Mouse (Mus musculus): ENCODE data around the gene Hist3h2a. TPM values are rescaled to one million over a fixed set of nuclear protein-coding genes. Genes with fewer than 3 reads are reported as not detected.

Hist3h2a gene
- polyA plus RNA-seq, 1 experiment from 2014 or later, result 80.7 TPM

GRCm38 (mm10) chr11:58970831-58971530 is 16.5 kb downstream of the Hist3h2a start:
- Histone ChIP-seq H3K4me1 (ENCODE audit: control insufficient read depth, insufficient read depth, low read length) (peaks cover 6% of the 10 kb centered on the region; the same call in 1 of the 2 replicates), H3K9ac (replicated peaks; ENCODE audit: low read depth, low read length) (no peak overlapping the region), H3K4me2 (ENCODE audit: low read depth, low read length) (no peak overlapping the region), H3K27ac (ENCODE audit: low read depth, low read length) (no peak overlapping the region), H3K4me3 (ENCODE audit: low read depth, low read length) (no peak overlapping the region), H3K36me3 (ENCODE audit: control insufficient read depth, insufficient read depth, low read length) (no peaks in the 10 kb centered on the region; the same call in 1 of the 2 replicates), H3K9me3 (ENCODE audit: control insufficient read depth, low read length) (no peaks in the 10 kb centered on the region), H3K27me3 (ENCODE audit: control insufficient read depth, insufficient read depth, low read length) (no peaks in the 10 kb centered on the region)
- ATAC-seq (ENCODE audit: low read depth), result no peak
- WGBS, result 90% methylated on average over 21 of the region's 21 CpGs

GRCm38 (mm10) chr11:58971796-58972195 is 17.3 kb downstream of the Hist3h2a start:
- no peaks in the 10 kb centered on the region; the same call in 1 of the 2 replicates for H3K36me3 ChIP-seq (ENCODE audit: control insufficient read depth, insufficient read depth, low read length)
- no peak overlapping the region for H3K4me2 ChIP-seq (ENCODE audit: low read depth, low read length)
- no peak for ATAC-seq (ENCODE audit: low read depth)
- 96% methylated on average over 3 of the region's 3 CpGs for WGBS
- H3K27me3 ChIP-seq (ENCODE audit: control insufficient read depth, insufficient read depth, low read length), result no peaks in the 10 kb centered on the region
- H3K4me3 ChIP-seq (ENCODE audit: low read depth, low read length), result no peak overlapping the region
- H3K4me1 ChIP-seq (ENCODE audit: control insufficient read depth, insufficient read depth, low read length), result peaks cover 6% of the 10 kb centered on the region
- no peaks in the 10 kb centered on the region for H3K9me3 ChIP-seq (ENCODE audit: control insufficient read depth, low read length)
- H3K9ac ChIP-seq (replicated peaks; ENCODE audit: low read depth, low read length), result no peak overlapping the region
- no peak overlapping the region for H3K27ac ChIP-seq (ENCODE audit: low read depth, low read length)

- 95% methylated on average over 3 of the region's 3 CpGs for WGBS
Measured at GRCm38 (mm10) chr11:58974414-58974813, 19.9 kb downstream of the Hist3h2a start.

GRCm38 (mm10) chr11:58977150-58977549 is 22.7 kb downstream of the Hist3h2a start:
- no peaks in the 10 kb centered on the region for H3K27me3 ChIP-seq (ENCODE audit: control insufficient read depth, insufficient read depth, low read length)
- no peaks in the 10 kb centered on the region for H3K9me3 ChIP-seq (ENCODE audit: control insufficient read depth, low read length)
- peak overlapping the region; percentile 98 for H3K4me3 ChIP-seq (ENCODE audit: low read depth, low read length)
- ATAC-seq (ENCODE audit: low read depth), result no peak
- under 1% methylated on average over 29 of the region's 29 CpGs for WGBS
- peak overlapping the region; percentile 80 for H3K9ac ChIP-seq (replicated peaks; ENCODE audit: low read depth, low read length)
- H3K4me2 ChIP-seq (ENCODE audit: low read depth, low read length), result peak overlapping the region; percentile 100
- peaks cover 28% of the 10 kb centered on the region for H3K4me1 ChIP-seq (ENCODE audit: control insufficient read depth, insufficient read depth, low read length)
- H3K27ac ChIP-seq (ENCODE audit: low read depth, low read length), result 0 out of 2 replicates have a peak overlapping the region, but pooled peaks have one; percentile 22
- peaks cover 3% of the 10 kb centered on the region; the same call in 1 of the 2 replicates for H3K36me3 ChIP-seq (ENCODE audit: control insufficient read depth, insufficient read depth, low read length)

More at GRCm38 (mm10) chr11:58974414-58974813, 19.9 kb downstream of the Hist3h2a start:
- Histone ChIP-seq H3K36me3 (ENCODE audit: control insufficient read depth, insufficient read depth, low read length) (no peaks in the 10 kb centered on the region), H3K27ac (ENCODE audit: low read depth, low read length) (no peak overlapping the region), H3K4me2 (ENCODE audit: low read depth, low read length) (no peak overlapping the region), H3K9me3 (ENCODE audit: control insufficient read depth, low read length) (no peaks in the 10 kb centered on the region), H3K27me3 (ENCODE audit: control insufficient read depth, insufficient read depth, low read length) (no peaks in the 10 kb centered on the region), H3K4me1 (ENCODE audit: control insufficient read depth, insufficient read depth, low read length) (peaks cover 18% of the 10 kb centered on the region), H3K4me3 (ENCODE audit: low read depth, low read length) (no peak overlapping the region), H3K9ac (replicated peaks; ENCODE audit: low read depth, low read length) (no peak overlapping the region)
- no peak for ATAC-seq (ENCODE audit: low read depth)

- under 1% methylated on average over 21 of the region's 21 CpGs for WGBS
- Histone ChIP-seq H3K4me3 (ENCODE audit: low read depth, low read length) (peak overlapping the region; percentile 98), H3K4me2 (ENCODE audit: low read depth, low read length) (peak overlapping the region; percentile 100), H3K9ac (replicated peaks; ENCODE audit: low read depth, low read length) (peak overlapping the region; percentile 80), H3K9me3 (ENCODE audit: control insufficient read depth, low read length) (no peaks in the 10 kb centered on the region), H3K27ac (ENCODE audit: low read depth, low read length) (peak overlapping the region; percentile 71), H3K36me3 (ENCODE audit: control insufficient read depth, insufficient read depth, low read length) (peaks cover 8% of the 10 kb centered on the region), H3K27me3 (ENCODE audit: control insufficient read depth, insufficient read depth, low read length) (no peaks in the 10 kb centered on the region), H3K4me1 (ENCODE audit: control insufficient read depth, insufficient read depth, low read length) (peaks cover 28% of the 10 kb centered on the region)
- ATAC-seq (ENCODE audit: low read depth), result peak; percentile 24; the same call in 1 of the 2 replicates
Measured at GRCm38 (mm10) chr11:58977607-58978026, 23.1 kb downstream of the Hist3h2a start.

GRCm38 (mm10) chr11:58978027-58978705 is 23.7 kb downstream of the Hist3h2a start, which contains the start of gene Trim11:
Trim11 (plus strand) TSS chr11:58978093.
- Histone ChIP-seq H3K27ac (ENCODE audit: low read depth, low read length) (peak within 1 kb of the TSS; percentile 71), H3K4me2 (ENCODE audit: low read depth, low read length) (peak within 1 kb of the TSS; percentile 100), H3K27me3 (ENCODE audit: control insufficient read depth, insufficient read depth, low read length) (no peaks in the 10 kb centered on the region), H3K4me3 (ENCODE audit: low read depth, low read length) (peak within 1 kb of the TSS; percentile 98), H3K9ac (replicated peaks; ENCODE audit: low read depth, low read length) (peak within 1 kb of the TSS; percentile 80), H3K9me3 (ENCODE audit: control insufficient read depth, low read length) (no peaks in the 10 kb centered on the region), H3K36me3 (ENCODE audit: control insufficient read depth, insufficient read depth, low read length) (peaks cover 11% of the 10 kb centered on the region), H3K4me1 (ENCODE audit: control insufficient read depth, insufficient read depth, low read length) (peaks cover 28% of the 10 kb centered on the region)
- under 1% methylated on average over 64 of the region's 64 CpGs for WGBS
- ATAC-seq (ENCODE audit: low read depth), result peak; percentile 79

GRCm38 (mm10) chr11:58978706-58979030 is 24.2 kb downstream of the Hist3h2a start:
- H3K4me2 ChIP-seq (ENCODE audit: low read depth, low read length), result peak overlapping the region; percentile 100
- H3K27me3 ChIP-seq (ENCODE audit: control insufficient read depth, insufficient read depth, low read length), result no peaks in the 10 kb centered on the region
- no peaks in the 10 kb centered on the region for H3K9me3 ChIP-seq (ENCODE audit: control insufficient read depth, low read length)
- H3K9ac ChIP-seq (replicated peaks; ENCODE audit: low read depth, low read length), result peak overlapping the region; percentile 80
- peak overlapping the region; percentile 98 for H3K4me3 ChIP-seq (ENCODE audit: low read depth, low read length)
- no peak overlapping the region for H3K27ac ChIP-seq (ENCODE audit: low read depth, low read length)
- H3K4me1 ChIP-seq (ENCODE audit: control insufficient read depth, insufficient read depth, low read length), result peaks cover 28% of the 10 kb centered on the region
- no peak for ATAC-seq (ENCODE audit: low read depth)
- H3K36me3 ChIP-seq (ENCODE audit: control insufficient read depth, insufficient read depth, low read length), result peaks cover 11% of the 10 kb centered on the region
- WGBS, result 3% methylated on average over 5 of the region's 5 CpGs

GRCm38 (mm10) chr11:58979183-58979582 is 24.7 kb downstream of the Hist3h2a start:
- H3K27me3 ChIP-seq (ENCODE audit: control insufficient read depth, insufficient read depth, low read length), result no peaks in the 10 kb centered on the region
- peak overlapping the region; percentile 98 for H3K4me3 ChIP-seq (ENCODE audit: low read depth, low read length)
- H3K9me3 ChIP-seq (ENCODE audit: control insufficient read depth, low read length), result no peaks in the 10 kb centered on the region
- no peak overlapping the region; the same call in 1 of the 2 replicates for H3K9ac ChIP-seq (replicated peaks; ENCODE audit: low read depth, low read length)
- H3K4me1 ChIP-seq (ENCODE audit: control insufficient read depth, insufficient read depth, low read length), result peaks cover 28% of the 10 kb centered on the region
- no peak for ATAC-seq (ENCODE audit: low read depth)
- H3K4me2 ChIP-seq (ENCODE audit: low read depth, low read length), result peak overlapping the region; percentile 100
- peaks cover 11% of the 10 kb centered on the region for H3K36me3 ChIP-seq (ENCODE audit: control insufficient read depth, insufficient read depth, low read length)
- no peak overlapping the region for H3K27ac ChIP-seq (ENCODE audit: low read depth, low read length)
- WGBS, result 80% methylated on average over 3 of the region's 3 CpGs

GRCm38 (mm10) chr11:58979661-58980060 is 25.2 kb downstream of the Hist3h2a start:
- no peaks in the 10 kb centered on the region for H3K9me3 ChIP-seq (ENCODE audit: control insufficient read depth, low read length)
- H3K27me3 ChIP-seq (ENCODE audit: control insufficient read depth, insufficient read depth, low read length), result no peaks in the 10 kb centered on the region
- H3K4me2 ChIP-seq (ENCODE audit: low read depth, low read length), result peak overlapping the region; percentile 100
- no peak overlapping the region for H3K27ac ChIP-seq (ENCODE audit: low read depth, low read length)
- 92% methylated on average over 7 of the region's 7 CpGs for WGBS
- no peak overlapping the region for H3K4me3 ChIP-seq (ENCODE audit: low read depth, low read length)
- peaks cover 11% of the 10 kb centered on the region for H3K36me3 ChIP-seq (ENCODE audit: control insufficient read depth, insufficient read depth, low read length)
- peaks cover 28% of the 10 kb centered on the region for H3K4me1 ChIP-seq (ENCODE audit: control insufficient read depth, insufficient read depth, low read length)
- no peak for ATAC-seq (ENCODE audit: low read depth)
- H3K9ac ChIP-seq (replicated peaks; ENCODE audit: low read depth, low read length), result no peak overlapping the region
